Mouse (Mus musculus): Measurements from ENCODE around the gene Hadh.
A peak's percentile ranks its signal among the peaks of the same experiment; 100 is the strongest.

DNA sequence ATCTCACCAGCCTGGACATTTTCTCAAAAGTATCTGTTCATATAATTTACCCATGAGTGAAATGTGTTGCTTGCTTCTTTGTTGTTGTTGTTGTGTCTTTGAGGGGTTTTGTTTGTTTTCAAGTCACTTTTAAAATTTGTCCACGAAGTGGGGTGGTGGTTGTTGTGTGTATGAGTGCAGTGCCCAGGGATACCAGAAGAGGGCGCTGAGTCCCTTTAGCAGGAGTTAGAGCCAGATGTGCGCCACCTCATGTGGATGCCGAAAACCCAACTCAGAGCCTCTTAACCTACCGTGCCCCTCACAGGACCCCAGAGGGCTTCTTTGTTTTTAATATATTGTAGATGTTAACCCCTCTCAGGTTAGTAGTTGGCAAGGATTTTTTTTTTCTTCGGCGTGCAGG is 59.7 kb downstream of the Hadh start:
- TF ChIP-seq POLR2A (IDR thresholded peaks at IDR 0.05; ENCODE audit: low read depth, low read length) = no peak
- TF ChIP-seq CHD1 (IDR thresholded peaks at IDR 0.05; ENCODE audit: low read depth, low read length) = no peak
- TF ChIP-seq RAD21 (IDR thresholded peaks at IDR 0.05; ENCODE audit: low read depth, low read length) = peak; percentile 7
- TF ChIP-seq ETS1 (conservative IDR thresholded peaks at IDR 0.05; ENCODE audit: low read depth, low read length) = no peak
- TF ChIP-seq KAT2A (IDR thresholded peaks at IDR 0.05; ENCODE audit: insufficient replicate concordance, low read length) = no peak
- TF ChIP-seq CTCF (conservative IDR thresholded peaks at IDR 0.05 in 1 of 2, IDR thresholded peaks at IDR 0.05 in 1 of 2; ENCODE audit: low read depth in 2 of 2, low read length in 2 of 2) = peak in 1 of 2 experiments; percentile 53; a peak in 2 of 4 replicates
- TF ChIP-seq ZC3H11A (IDR thresholded peaks at IDR 0.05; ENCODE audit: low read depth, low read length) = no peak
- no peak for TF ChIP-seq EP300 (IDR thresholded peaks at IDR 0.05; ENCODE audit: low read length)
- TF ChIP-seq IRF4 (IDR thresholded peaks at IDR 0.05; ENCODE audit: low read depth, low read length) = no peak

Measured in CH12.LX (cell line).